Mouse (Mus musculus): ENCODE results near the gene Nadsyn1.

Gene Nadsyn1

DNA sequence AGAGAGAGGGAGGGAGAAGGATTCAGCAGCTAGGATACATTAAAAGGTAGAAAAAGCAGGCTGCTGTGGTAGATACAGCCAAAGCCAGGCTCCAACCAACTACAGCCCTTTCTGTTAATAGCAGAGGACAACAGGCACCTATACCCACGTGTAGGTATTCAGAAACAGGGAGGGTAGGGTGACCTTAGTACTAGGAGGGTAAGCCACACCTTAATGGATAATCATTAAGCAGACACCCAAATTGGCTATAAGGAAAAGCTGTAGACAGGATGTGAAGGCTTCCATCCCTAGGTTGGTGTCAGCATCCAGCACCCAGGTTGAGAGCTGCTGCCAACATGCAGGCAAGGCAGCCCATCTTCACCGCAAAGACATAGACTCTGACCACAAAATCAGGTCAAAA lies 1.4 kb downstream of the Nadsyn1 start:
- in situ Hi-C loops (cut with MboI; ENCODE audit: low pct_unique_long_range_greater_than_20kb in 1 of 2, low sequenced_read_pairs in 2 of 2, unreplicated experiment in 1 of 2): no loop called here

GRCm38 (mm10) chr7:143819201-143819600 lies 3.4 kb downstream of the Nadsyn1 start:
- in situ Hi-C loops (cut with MboI; ENCODE audit: low pct_unique_long_range_greater_than_20kb in 1 of 2, low sequenced_read_pairs in 2 of 2, unreplicated experiment in 1 of 2): no loop called here

GRCm38 (mm10) chr7:143808909-143809308 lies 13.7 kb downstream of the Nadsyn1 start:
- in situ Hi-C loops (cut with MboI; ENCODE audit: low pct_unique_long_range_greater_than_20kb in 1 of 2, low sequenced_read_pairs in 2 of 2, unreplicated experiment in 1 of 2): no loop called here

DNA sequence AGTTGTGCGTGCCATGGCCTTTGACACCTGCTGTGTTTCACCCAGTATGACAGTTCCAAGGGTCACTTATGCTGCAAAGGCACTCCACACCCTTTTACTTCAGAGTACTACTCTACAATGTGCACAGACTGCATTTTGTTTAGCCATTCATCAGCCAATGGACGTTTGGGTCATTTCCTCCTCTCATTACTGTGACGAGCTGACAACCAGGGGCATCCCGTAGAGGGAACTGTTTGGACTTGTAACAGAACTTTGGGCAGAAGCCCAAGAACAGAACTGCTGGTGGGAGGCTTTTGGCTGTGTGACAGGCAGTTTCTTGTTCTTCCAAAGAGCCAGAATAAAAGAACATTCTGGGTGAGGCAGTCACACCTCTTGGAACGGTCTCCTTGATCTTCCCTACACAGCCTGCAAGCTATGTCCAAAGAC lies 17.4 kb downstream of the Nadsyn1 start:
- in situ Hi-C loops (cut with MboI; ENCODE audit: low pct_unique_long_range_greater_than_20kb in 1 of 2, low sequenced_read_pairs in 2 of 2, unreplicated experiment in 1 of 2): no loop called here

DNA sequence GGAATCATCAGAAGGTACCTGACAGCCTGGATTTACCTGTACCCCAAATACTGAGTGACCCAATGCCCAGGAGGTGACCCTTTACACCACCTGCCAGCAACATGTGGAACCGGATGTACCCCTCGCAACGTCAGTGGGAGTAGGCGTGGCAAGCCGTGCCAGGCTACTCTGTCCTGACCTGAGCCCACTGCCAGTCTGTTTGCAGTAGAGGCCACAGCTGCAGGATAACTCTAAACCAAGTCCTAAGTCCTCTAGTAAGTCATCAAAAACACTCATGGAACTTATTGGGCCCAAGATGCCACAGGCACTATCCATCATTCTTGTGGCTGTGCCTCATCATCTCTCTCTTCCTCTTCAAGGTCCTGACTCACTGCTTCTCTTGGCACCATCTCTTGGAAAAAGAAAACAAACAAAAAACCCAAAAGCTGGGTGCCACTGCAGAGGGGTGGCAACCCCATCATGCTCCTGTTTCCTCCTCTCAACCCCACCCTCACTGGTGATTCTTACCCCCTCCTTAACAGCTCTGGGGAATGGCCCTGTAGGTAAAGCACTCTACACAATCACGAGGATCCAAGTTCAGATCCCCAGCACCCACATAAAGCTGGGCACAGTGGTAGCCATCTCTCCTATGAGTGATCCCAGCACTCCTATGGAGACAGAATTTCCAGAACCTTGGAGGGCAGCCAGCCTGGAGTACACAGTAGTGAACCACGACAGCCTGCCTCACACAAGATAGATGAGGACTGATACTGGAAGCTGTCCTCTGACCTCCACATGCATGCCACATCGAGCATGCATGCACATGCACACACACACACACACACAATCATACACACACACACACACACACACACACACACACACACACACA lies 21.2 kb downstream of the Nadsyn1 start:
- in situ Hi-C loops (cut with MboI; ENCODE audit: low pct_unique_long_range_greater_than_20kb in 1 of 2, low sequenced_read_pairs in 2 of 2, unreplicated experiment in 1 of 2): no loop called here

GRCm38 (mm10) chr7:143800770-143801169 lies 21.9 kb downstream of the Nadsyn1 start:
- in situ Hi-C loops (cut with MboI; ENCODE audit: low pct_unique_long_range_greater_than_20kb in 1 of 2, low sequenced_read_pairs in 2 of 2, unreplicated experiment in 1 of 2): no loop called here

- in situ Hi-C loops (cut with MboI; ENCODE audit: low pct_unique_long_range_greater_than_20kb in 1 of 2, low sequenced_read_pairs in 2 of 2, unreplicated experiment in 1 of 2): no loop called here
Measured at GRCm38 (mm10) chr7:143798783-143799182, 23.9 kb downstream of the Nadsyn1 start.

GRCm38 (mm10) chr7:143793121-143793520 lies 29.5 kb downstream of the Nadsyn1 start:
- in situ Hi-C loops (cut with MboI; ENCODE audit: low pct_unique_long_range_greater_than_20kb in 1 of 2, low sequenced_read_pairs in 2 of 2, unreplicated experiment in 1 of 2): no loop called here

DNA sequence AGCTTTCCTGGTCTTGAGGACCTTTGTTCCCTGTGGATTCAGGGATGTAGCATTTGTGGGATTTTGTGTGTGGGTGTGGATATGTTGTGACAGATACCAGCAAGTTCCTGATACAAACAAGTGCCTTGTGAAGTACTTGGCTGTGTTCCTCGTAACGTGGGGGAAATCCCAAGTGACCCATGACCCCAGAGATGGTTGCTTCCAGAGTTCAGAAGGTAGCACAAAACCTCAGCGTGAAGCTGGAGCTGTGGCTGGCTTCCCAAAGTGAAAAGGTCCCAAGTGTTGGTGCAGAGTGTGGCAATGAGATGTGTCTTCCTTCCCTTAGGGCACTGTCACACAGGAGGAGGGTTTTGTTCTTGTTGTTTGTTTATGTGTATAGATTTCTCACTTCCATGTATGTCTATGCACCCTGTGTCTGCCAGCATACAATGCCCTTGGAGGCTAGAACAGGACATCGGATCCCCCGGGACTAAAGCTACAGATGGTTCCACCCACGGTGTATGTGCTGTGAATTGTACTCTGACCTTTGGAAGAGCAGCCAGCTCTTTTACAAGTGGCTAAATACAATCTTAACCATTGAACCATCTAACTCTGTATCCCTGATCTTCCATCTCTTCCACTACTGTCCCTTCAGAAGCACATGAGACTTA lies 30.2 kb downstream of the Nadsyn1 start:
- in situ Hi-C loops (cut with MboI; ENCODE audit: low pct_unique_long_range_greater_than_20kb in 1 of 2, low sequenced_read_pairs in 2 of 2, unreplicated experiment in 1 of 2): no loop called here

- in situ Hi-C loops (cut with MboI; ENCODE audit: low pct_unique_long_range_greater_than_20kb in 1 of 2, low sequenced_read_pairs in 2 of 2, unreplicated experiment in 1 of 2): no loop called here
Measured at GRCm38 (mm10) chr7:143783996-143784829, 38.4 kb downstream of the Nadsyn1 start, which contains the start of gene Mrgpre. Gene Mrgpre (minus strand): TSS chr7:143784500.

DNA sequence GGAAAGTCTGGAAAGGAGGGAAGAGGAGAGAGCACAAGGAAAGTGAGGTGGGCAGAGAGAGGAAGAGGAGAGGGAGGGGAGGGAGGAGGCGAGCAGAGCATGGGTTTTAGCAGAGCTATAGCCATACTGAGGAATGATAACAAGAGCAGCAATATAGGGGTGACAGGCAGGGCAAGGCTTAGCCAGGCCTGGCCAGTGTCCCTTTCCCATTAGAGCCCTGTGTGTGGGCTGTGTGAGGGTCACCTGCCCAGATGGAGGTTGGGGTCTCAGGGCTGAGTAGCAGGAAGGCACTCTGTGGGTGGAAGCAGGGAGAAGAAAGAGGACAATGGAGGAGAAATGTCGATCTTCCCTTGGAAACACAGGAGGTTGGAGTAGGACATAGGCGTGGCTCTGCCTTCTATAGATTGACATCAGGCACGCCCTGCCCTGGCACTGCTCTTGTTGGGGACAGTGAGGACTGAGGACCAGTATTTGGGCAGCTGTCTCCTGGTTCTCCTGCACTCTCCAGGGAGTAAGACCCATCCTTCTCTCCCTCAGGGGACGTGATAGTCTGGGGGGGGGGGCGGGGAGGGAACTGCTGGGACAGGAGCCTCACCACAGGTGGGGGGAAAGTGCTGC lies 39.2 kb downstream of the Nadsyn1 start:
- in situ Hi-C loops (cut with MboI; ENCODE audit: low pct_unique_long_range_greater_than_20kb in 1 of 2, low sequenced_read_pairs in 2 of 2, unreplicated experiment in 1 of 2): no loop called here

DNA sequence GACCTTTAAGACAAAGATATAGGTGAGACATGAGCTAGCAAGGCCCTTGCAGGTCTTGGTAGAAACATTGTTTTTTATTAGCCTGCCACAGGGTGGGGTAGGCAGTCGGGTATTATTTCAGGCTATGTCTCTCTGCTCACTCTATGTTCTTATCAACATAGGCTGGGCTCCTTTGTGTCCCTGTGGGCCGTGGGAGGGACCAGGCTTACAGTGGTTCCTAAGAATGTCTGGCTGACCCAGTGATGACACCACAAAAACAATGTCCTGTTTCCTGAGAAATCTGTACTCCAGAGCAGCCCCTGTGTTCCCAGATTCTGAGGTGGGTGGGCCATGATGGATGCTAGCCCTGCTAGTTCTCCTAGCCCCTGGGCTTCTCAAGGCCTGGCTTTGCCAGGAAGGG lies 45.3 kb downstream of the Nadsyn1 start:
- in situ Hi-C loops (cut with MboI; ENCODE audit: low pct_unique_long_range_greater_than_20kb in 1 of 2, low sequenced_read_pairs in 2 of 2, unreplicated experiment in 1 of 2): no loop called here

- in situ Hi-C loops (cut with MboI; ENCODE audit: low pct_unique_long_range_greater_than_20kb in 1 of 2, low sequenced_read_pairs in 2 of 2, unreplicated experiment in 1 of 2): no loop called here
Measured at GRCm38 (mm10) chr7:143776137-143776536, 46.5 kb downstream of the Nadsyn1 start.

DNA sequence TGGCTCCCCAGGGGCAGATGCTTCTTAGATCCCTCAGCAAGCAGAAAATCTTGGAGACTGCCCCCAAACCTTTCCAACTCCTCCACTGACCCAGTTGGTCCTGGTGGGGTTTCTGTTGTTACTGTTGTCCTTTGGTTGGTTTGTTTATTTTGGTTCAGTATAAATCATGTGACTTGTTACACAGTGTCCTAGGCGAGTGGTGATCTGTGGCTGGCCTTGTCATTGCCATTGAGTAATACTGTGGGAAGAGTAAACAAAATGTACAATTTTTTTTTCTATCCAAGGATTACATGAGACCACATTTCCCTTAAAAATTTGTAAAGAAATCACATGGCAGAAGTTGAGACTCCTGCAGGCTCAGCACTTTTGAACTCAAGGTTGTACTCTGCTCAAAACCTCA lies 53.2 kb downstream of the Nadsyn1 start:
- in situ Hi-C loops (cut with MboI; ENCODE audit: low pct_unique_long_range_greater_than_20kb in 1 of 2, low sequenced_read_pairs in 2 of 2, unreplicated experiment in 1 of 2): loop anchor here (10.0 to 25.0 kb wide), 2 partner anchors 155 to 607 kb away; no protein-coding TSS in a partner anchor

DNA sequence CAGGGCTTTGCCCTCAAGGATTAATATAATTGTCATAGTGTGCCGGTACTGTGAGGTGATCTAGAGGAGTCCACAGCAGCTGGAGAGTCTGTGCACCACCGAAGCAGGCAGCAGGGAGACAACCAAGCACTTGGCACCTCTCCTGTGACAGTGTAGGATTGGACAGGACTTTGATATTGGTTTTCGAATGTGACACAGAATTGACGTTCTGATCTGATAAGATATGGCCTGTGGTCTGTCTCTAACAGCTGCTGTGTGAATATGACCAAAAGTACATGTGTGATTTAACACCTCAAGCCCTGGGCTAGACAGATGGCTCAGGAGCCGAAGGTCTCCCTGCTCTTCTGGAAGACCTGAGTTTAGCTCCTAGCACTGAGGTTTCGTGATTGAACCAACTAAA lies 54.4 kb downstream of the Nadsyn1 start:
- in situ Hi-C loops (cut with MboI; ENCODE audit: low pct_unique_long_range_greater_than_20kb in 1 of 2, low sequenced_read_pairs in 2 of 2, unreplicated experiment in 1 of 2): loop anchor here (10.0 to 25.0 kb wide), 2 partner anchors 153 to 606 kb away; no protein-coding TSS in a partner anchor

DNA sequence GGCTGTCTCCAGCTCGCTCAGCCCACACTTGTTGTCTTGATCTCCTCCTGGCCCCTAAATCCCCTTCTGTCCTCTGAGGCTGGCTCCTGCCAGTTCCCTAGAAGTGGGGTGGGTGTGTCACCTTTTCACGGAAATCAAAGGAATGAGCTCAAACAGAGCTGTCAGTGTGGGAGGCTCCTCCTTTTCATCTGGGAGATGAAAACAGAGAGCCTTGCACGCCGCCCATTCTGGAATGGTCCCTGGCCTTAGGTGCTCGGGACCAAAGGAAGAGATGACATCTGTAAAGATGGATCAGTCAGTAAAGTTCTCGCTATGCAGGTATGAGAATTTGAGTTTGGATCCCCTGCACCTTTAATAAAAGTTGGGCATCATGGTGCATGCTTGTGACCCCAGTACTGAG lies 55.8 kb downstream of the Nadsyn1 start, which contains the start of gene Mrgprg:
TSS of gene Mrgprg (minus strand) at position 101 of the 400 bp plus-strand sequence.
- in situ Hi-C loops (cut with MboI; ENCODE audit: low pct_unique_long_range_greater_than_20kb in 1 of 2, low sequenced_read_pairs in 2 of 2, unreplicated experiment in 1 of 2): loop anchor here (10.0 to 25.0 kb wide), 2 partner anchors 152 to 605 kb away; no protein-coding TSS in a partner anchor

GRCm38 (mm10) chr7:143764876-143765530 lies 57.6 kb downstream of the Nadsyn1 start:
- in situ Hi-C loops (cut with MboI; ENCODE audit: low pct_unique_long_range_greater_than_20kb in 1 of 2, low sequenced_read_pairs in 2 of 2, unreplicated experiment in 1 of 2): loop anchor here (5.0 to 25.0 kb wide), 3 partner anchors 58 to 603 kb away; no protein-coding TSS in a partner anchor

GRCm38 (mm10) chr7:143763794-143764193 lies 58.9 kb downstream of the Nadsyn1 start:
- in situ Hi-C loops (cut with MboI; ENCODE audit: low pct_unique_long_range_greater_than_20kb in 1 of 2, low sequenced_read_pairs in 2 of 2, unreplicated experiment in 1 of 2): loop anchor here (5.0 to 25.0 kb wide), 3 partner anchors 56 to 601 kb away; no protein-coding TSS in a partner anchor

Measured in mouse embryonic stem cell (cell line).